Mouse (Mus musculus): ENCODE results near the gene S1pr4. TPM values are rescaled to one million over a fixed set of nuclear protein-coding genes. Genes with fewer than 3 reads are reported as not detected.
A peak's percentile ranks its signal among the peaks of the same experiment; 100 is the strongest.

S1pr4 gene
- polyA plus RNA-seq, 2 experiments: 1.5 to 1.8 TPM

GRCm38 (mm10) chr10:81525017-81525694, 25.2 kb upstream of the S1pr4 start:
- Histone ChIP-seq H3K4me2 (ENCODE audit: low read depth) (peak overlapping the region; percentile 58), H3K4me3 (ENCODE audit: insufficient read depth in 1 of 2, low read depth in 2 of 2, low read length in 2 of 2) (peak overlapping the region in 1 of 2 experiments; percentile 28; a peak in 1 of 4 replicates)

DNA sequence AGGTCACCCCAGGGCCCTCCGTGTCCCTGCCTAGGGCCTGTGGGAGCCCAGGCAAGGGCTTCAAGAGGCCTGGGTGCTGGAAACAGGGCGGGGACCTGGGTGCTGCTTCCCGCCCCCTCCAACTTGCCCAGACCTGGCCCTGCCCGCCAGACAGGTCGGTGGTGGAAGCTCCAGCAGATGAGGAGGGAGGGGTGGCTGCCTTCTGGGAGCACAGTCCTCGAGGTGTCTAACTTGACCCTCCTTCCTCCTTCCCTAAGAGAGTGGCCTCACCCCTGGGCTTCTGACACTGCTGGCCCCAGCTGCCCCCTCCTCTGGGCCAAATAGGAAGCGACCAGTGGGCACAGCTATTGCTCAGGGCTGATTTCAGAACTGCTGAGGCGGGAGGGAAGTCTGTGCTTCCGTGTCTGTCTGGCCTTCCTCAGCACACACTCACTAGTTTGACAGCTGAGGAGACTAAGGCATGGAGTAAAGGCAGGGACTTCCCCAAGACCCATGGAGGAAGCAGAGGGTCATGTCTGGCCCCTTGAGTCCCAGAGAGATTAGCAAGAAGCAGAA, 24.2 kb upstream of the S1pr4 start, which contains the start of gene Gna15:
TSS of gene Gna15 (minus strand) at position 175 of the 555 bp plus-strand sequence.
- Histone ChIP-seq H3K27me3 (ENCODE audit: control insufficient read depth, insufficient read depth, low read length) (no peaks in the 10 kb centered on the region), H3K9me3 (ENCODE audit: control insufficient read depth, low read length) (no peaks in the 10 kb centered on the region), H3K4me1 (replicated peaks; ENCODE audit: control insufficient read depth in 2 of 2, insufficient read depth in 2 of 2, low read length in 1 of 2) (peaks cover 19 to 26% of the 10 kb centered on the region in 2 experiments), H3K36me3 (replicated peaks; ENCODE audit: control insufficient read depth, insufficient read depth, low read depth) (no peaks in the 10 kb centered on the region), H3K4me2 (ENCODE audit: low read depth) (peak within 1 kb of the TSS; percentile 69), H3K27ac (peak within 1 kb of the TSS; percentile 24; the same call in 1 of the 2 replicates), H3K4me3 (ENCODE audit: insufficient read depth in 1 of 2, low read depth in 2 of 2, low read length in 2 of 2) (peak within 1 kb of the TSS; percentile 17 to 49), H3K9ac (replicated peaks) (peak within 1 kb of the TSS; percentile 53)
- TF ChIP-seq CTCF (IDR thresholded peaks at IDR 0.05; ENCODE audit: low read depth) (0 out of 2 replicates have a peak, but pooled peaks have one; percentile 14), EP300 (IDR thresholded peaks at IDR 0.05; ENCODE audit: low read depth) (no peak)
- peak; percentile 57 for ATAC-seq (ENCODE audit: insufficient read depth)
- WGBS (ENCODE audit: insufficient replicate concordance): 4% methylated on average over 9 of the region's 9 CpGs
- no peak for DNase-seq (ENCODE audit: low read depth in 3 of 3, low spot score in 3 of 3)

More at GRCm38 (mm10) chr10:81525017-81525694, 25.2 kb upstream of the S1pr4 start:
- Histone ChIP-seq H3K4me1 (replicated peaks; ENCODE audit: control insufficient read depth in 2 of 2, insufficient read depth in 2 of 2, low read length in 1 of 2) (peaks cover 13 to 16% of the 10 kb centered on the region in 2 experiments), H3K36me3 (replicated peaks; ENCODE audit: control insufficient read depth, insufficient read depth, low read depth) (no peaks in the 10 kb centered on the region; the same call in 1 of the 2 replicates), H3K27me3 (ENCODE audit: control insufficient read depth, insufficient read depth, low read length) (no peaks in the 10 kb centered on the region), H3K9me3 (ENCODE audit: control insufficient read depth, low read length) (no peaks in the 10 kb centered on the region), H3K27ac (no peak overlapping the region), H3K9ac (replicated peaks) (0 out of 2 replicates have a peak overlapping the region, but pooled peaks have one; percentile 2)
- 9% methylated on average over 13 of the region's 13 CpGs for WGBS (ENCODE audit: insufficient replicate concordance)
- TF ChIP-seq CTCF (IDR thresholded peaks at IDR 0.05; ENCODE audit: low read depth): no peak
- DNase-seq (ENCODE audit: low read depth in 3 of 3, low spot score in 3 of 3) (peak in 2 of 3 experiments; percentile 53 to 66), ATAC-seq (ENCODE audit: insufficient read depth) (peak; percentile 75)

DNA sequence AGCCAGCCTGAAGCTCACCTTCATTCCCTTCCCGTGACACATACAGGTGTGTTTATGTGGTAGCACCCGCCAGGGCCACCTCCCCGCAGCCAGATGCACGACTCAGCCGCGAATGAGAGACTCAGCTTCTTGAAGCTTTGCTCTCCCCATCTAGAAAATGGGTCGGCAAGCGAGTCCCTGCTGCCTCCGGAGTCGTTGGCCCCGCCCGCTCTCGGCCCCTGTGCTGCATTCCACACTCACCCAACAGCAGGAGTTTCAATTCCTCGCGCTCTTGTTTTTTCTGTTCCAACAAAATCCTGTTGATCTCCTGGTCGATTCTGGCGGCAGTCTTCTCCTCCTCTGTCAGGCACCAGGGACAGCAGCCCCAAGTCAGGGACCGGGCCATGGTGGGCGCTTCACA, 23.6 kb upstream of the S1pr4 start:
- H3K36me3 ChIP-seq (replicated peaks; ENCODE audit: control insufficient read depth, insufficient read depth, low read depth): no peaks in the 10 kb centered on the region
- H3K9me3 ChIP-seq (ENCODE audit: control insufficient read depth, low read length): no peaks in the 10 kb centered on the region
- TF ChIP-seq CTCF (IDR thresholded peaks at IDR 0.05; ENCODE audit: low read depth) (no peak), EP300 (IDR thresholded peaks at IDR 0.05; ENCODE audit: low read depth) (no peak)
- H3K9ac ChIP-seq (replicated peaks): peak overlapping the region; percentile 53
- ATAC-seq (ENCODE audit: insufficient read depth) (peak; percentile 18; the same call in 1 of the 2 replicates), DNase-seq (ENCODE audit: low read depth in 3 of 3, low spot score in 3 of 3) (no peak)
- no peaks in the 10 kb centered on the region for H3K27me3 ChIP-seq (ENCODE audit: control insufficient read depth, insufficient read depth, low read length)
- 3% methylated on average over 19 of the region's 19 CpGs for WGBS (ENCODE audit: insufficient replicate concordance)
- peak overlapping the region; percentile 17 to 49 for H3K4me3 ChIP-seq (ENCODE audit: insufficient read depth in 1 of 2, low read depth in 2 of 2, low read length in 2 of 2)
- H3K27ac ChIP-seq: peak overlapping the region; percentile 24; the same call in 1 of the 2 replicates
- H3K4me1 ChIP-seq (replicated peaks; ENCODE audit: control insufficient read depth in 2 of 2, insufficient read depth in 2 of 2, low read length in 1 of 2): peaks cover 25 to 31% of the 10 kb centered on the region in 2 experiments
- peak overlapping the region; percentile 69 for H3K4me2 ChIP-seq (ENCODE audit: low read depth)

- no peak for DNase-seq (ENCODE audit: low read depth in 3 of 3, low spot score in 3 of 3)
- no peak for TF ChIP-seq CTCF (IDR thresholded peaks at IDR 0.05; ENCODE audit: low read depth)
- no peak for TF ChIP-seq EP300 (IDR thresholded peaks at IDR 0.05; ENCODE audit: low read depth)
- Histone ChIP-seq H3K9ac (replicated peaks) (peak overlapping the region; percentile 53; the same call in 1 of the 2 replicates), H3K9me3 (ENCODE audit: control insufficient read depth, low read length) (no peaks in the 10 kb centered on the region), H3K27ac (no peak overlapping the region), H3K27me3 (ENCODE audit: control insufficient read depth, insufficient read depth, low read length) (no peaks in the 10 kb centered on the region), H3K4me2 (ENCODE audit: low read depth) (peak overlapping the region; percentile 69), H3K4me1 (replicated peaks; ENCODE audit: control insufficient read depth in 2 of 2, insufficient read depth in 2 of 2, low read length in 1 of 2) (peaks cover 25 to 36% of the 10 kb centered on the region in 2 experiments), H3K4me3 (ENCODE audit: insufficient read depth in 1 of 2, low read depth in 2 of 2, low read length in 2 of 2) (peak overlapping the region; percentile 17 to 49), H3K36me3 (replicated peaks; ENCODE audit: control insufficient read depth, insufficient read depth, low read depth) (no peaks in the 10 kb centered on the region)
- 25% methylated on average over 6 of the region's 6 CpGs for WGBS (ENCODE audit: insufficient replicate concordance)
- ATAC-seq (ENCODE audit: insufficient read depth): no peak
Observed at GRCm38 (mm10) chr10:81523142-81523541, 23.2 kb upstream of the S1pr4 start.

GRCm38 (mm10) chr10:81519978-81520365, 20.0 kb upstream of the S1pr4 start:
- no peaks in the 10 kb centered on the region for H3K9me3 ChIP-seq (ENCODE audit: control insufficient read depth, low read length)
- peaks cover 25 to 43% of the 10 kb centered on the region in 2 experiments for H3K4me1 ChIP-seq (replicated peaks; ENCODE audit: control insufficient read depth in 2 of 2, insufficient read depth in 2 of 2, low read length in 1 of 2)
- no peaks in the 10 kb centered on the region for H3K27me3 ChIP-seq (ENCODE audit: control insufficient read depth, insufficient read depth, low read length)
- ATAC-seq (ENCODE audit: insufficient read depth): no peak
- no peak for TF ChIP-seq CTCF (IDR thresholded peaks at IDR 0.05; ENCODE audit: low read depth)
- TF ChIP-seq EP300 (IDR thresholded peaks at IDR 0.05; ENCODE audit: low read depth): no peak
- WGBS (ENCODE audit: insufficient replicate concordance): 21% methylated on average over 3 of the region's 3 CpGs
- no peak overlapping the region; the same call in 1 of the 2 replicates for H3K4me2 ChIP-seq (ENCODE audit: low read depth)
- no peak overlapping the region for H3K9ac ChIP-seq (replicated peaks)
- no peaks in the 10 kb centered on the region for H3K36me3 ChIP-seq (replicated peaks; ENCODE audit: control insufficient read depth, insufficient read depth, low read depth)
- H3K27ac ChIP-seq: no peak overlapping the region
- no peak overlapping the region for H3K4me3 ChIP-seq (ENCODE audit: insufficient read depth in 1 of 2, low read depth in 2 of 2, low read length in 2 of 2)
- no peak for DNase-seq (ENCODE audit: low read depth in 3 of 3, low spot score in 3 of 3)
